Mouse (Mus musculus) bone marrow macrophage, adult 2 months (primary cell): ENCODE measurements around the gene Tor4a.

Experiments
- CTCF ChIP-seq: IDR thresholded peaks from 2 replicates; pipeline ENCODE4 v1.5.1; 2012; ENCODE audit warnings: low read depth, mild to moderate bottlenecking, low read length, moderate library complexity
- POLR2A ChIP-seq: IDR thresholded peaks from 2 replicates; pipeline ENCODE4 v1.6.1; 2012; ENCODE audit warnings: mild to moderate bottlenecking, low read depth, low read length, borderline replicate concordance

DNA sequence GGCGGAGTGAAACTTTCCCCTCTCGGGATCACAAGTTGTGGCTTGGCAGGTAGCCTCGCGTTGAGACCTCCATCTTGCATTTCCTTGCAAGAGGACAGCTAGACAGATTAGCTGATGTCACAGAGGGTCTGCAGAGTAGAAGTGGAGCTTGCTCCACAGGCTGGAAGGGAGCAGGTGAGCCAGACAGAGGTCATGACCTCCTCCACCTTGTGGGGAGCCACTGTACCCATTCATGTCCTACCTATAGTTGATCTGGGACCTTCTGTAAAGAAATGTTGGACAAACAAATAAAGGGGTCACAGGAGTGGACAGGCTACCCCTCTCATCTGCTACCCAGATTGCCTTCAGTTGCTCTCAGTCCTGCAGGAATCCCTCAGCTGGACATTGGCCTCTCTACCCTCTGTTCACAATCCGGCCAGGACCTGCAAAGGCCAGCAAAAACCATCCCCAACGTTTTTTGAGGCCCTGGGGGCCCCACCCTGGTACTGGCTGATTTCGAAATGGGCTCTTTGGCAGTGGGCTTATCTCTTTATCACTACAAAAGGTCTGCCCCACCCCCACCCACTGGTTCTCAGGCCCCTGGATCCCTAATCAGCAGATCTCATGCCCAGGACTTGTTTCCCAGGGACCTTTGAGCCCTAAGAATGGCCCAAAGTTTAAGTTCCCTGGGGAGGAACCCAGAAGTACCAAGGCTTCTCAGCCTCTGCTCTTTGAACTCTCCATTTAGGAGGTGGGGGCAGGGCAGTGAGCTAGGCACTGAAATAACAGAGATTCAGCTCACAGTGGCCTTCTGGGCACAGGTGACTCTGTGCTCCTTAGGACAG is 21.6 kb downstream of the Tor4a start:
- no peak for TF ChIP-seq CTCF
- no peak for TF ChIP-seq POLR2A
